Comparison of ENCODE assay signal across 26 mouse cellular contexts in genomic region chr9:63051631-63052030, GRCm38 (mm10).
DNase-seq lines count a peak whose midpoint lies in the region; ATAC-seq and TF ChIP-seq lines count a peak whose summit lies in the region.
"Had no signal": no experiment of that assay in that cellular context is flagged by ENCODE, and none has a peak within 500 bp of the region (broad histone marks: within the 10 kb centered on the region; RNA-seq: fewer than 3 reads in every experiment).

No protein-coding gene starts in this region.

- H3K4me2 ChIP-seq in limb, embryonic 14.5 days (replicated peaks; ENCODE audit: low read depth, low read length, severe bottlenecking), result no peak overlapping the region
- H3K4me2 ChIP-seq in embryonic facial prominence, embryonic 12.5 days (replicated peaks), result no peak overlapping the region
- H3K4me2 ChIP-seq in embryonic facial prominence, embryonic 15.5 days (replicated peaks), result no peak overlapping the region
- H3K4me2 ChIP-seq: heart, embryonic 11.5 days; hindbrain, embryonic 13.5 days; intestine, embryonic 15.5 days had no signal

- H3K4me1 ChIP-seq in limb, embryonic 14.5 days (ENCODE audit: control insufficient read depth, insufficient read depth, low read length), result no peaks in the 10 kb centered on the region
- H3K4me1 ChIP-seq in limb, embryonic 10.5 days, result no peaks in the 10 kb centered on the region
- H3K4me1 ChIP-seq in embryonic facial prominence, embryonic 12.5 days, result no peaks in the 10 kb centered on the region
- peaks cover 8% of the 10 kb centered on the region; the same call in 1 of the 2 replicates for H3K4me1 ChIP-seq in embryonic facial prominence, embryonic 15.5 days
- H3K4me1 ChIP-seq: hindbrain, embryonic 13.5 days; intestine, embryonic 15.5 days had no signal

- no peaks in the 10 kb centered on the region for H3K27me3 ChIP-seq in limb, embryonic 14.5 days (ENCODE audit: control insufficient read depth, insufficient read depth, low read length)
- no peaks in the 10 kb centered on the region for H3K27me3 ChIP-seq in limb, embryonic 10.5 days (ENCODE audit: low read depth, poor library complexity, severe bottlenecking)
- H3K27me3 ChIP-seq in embryonic facial prominence, embryonic 12.5 days, result no peaks in the 10 kb centered on the region
- H3K27me3 ChIP-seq in embryonic facial prominence, embryonic 15.5 days, result no peaks in the 10 kb centered on the region
- H3K27me3 ChIP-seq: CH12.LX; hindbrain, embryonic 13.5 days; intestine, embryonic 15.5 days had no signal

- WGBS in limb, embryonic 14.5 days, result 52% methylated on average over 4 of the region's 4 CpGs
- 89% methylated on average over 4 of the region's 4 CpGs for WGBS in limb, embryonic 10.5 days
- 35% methylated on average over 4 of the region's 4 CpGs for WGBS in embryonic facial prominence, embryonic 12.5 days
- 27% methylated on average over 4 of the region's 4 CpGs for WGBS in embryonic facial prominence, embryonic 15.5 days

- no peaks in the 10 kb centered on the region for H3K9me3 ChIP-seq in limb, embryonic 14.5 days (ENCODE audit: control insufficient read depth, low read length)
- no peaks in the 10 kb centered on the region for H3K9me3 ChIP-seq in limb, embryonic 10.5 days (replicated peaks)
- H3K9me3 ChIP-seq in embryonic facial prominence, embryonic 12.5 days, result no peaks in the 10 kb centered on the region
- no peaks in the 10 kb centered on the region for H3K9me3 ChIP-seq in embryonic facial prominence, embryonic 15.5 days (replicated peaks)
- H3K9me3 ChIP-seq: G1E; hindbrain, embryonic 13.5 days; intestine, embryonic 15.5 days had no signal

- H3K27ac ChIP-seq in limb, embryonic 14.5 days (replicated peaks; ENCODE audit: low read depth, low read length), result no peak overlapping the region
- H3K27ac ChIP-seq in limb, embryonic 10.5 days, result no peak overlapping the region
- peak overlapping the region; percentile 41; the same call in 1 of the 2 replicates for H3K27ac ChIP-seq in embryonic facial prominence, embryonic 12.5 days
- H3K27ac ChIP-seq in embryonic facial prominence, embryonic 15.5 days (replicated peaks), result peak overlapping the region; percentile 76
- H3K27ac ChIP-seq: gastrocnemius, adult 2 months; hindbrain, embryonic 13.5 days; intestine, embryonic 15.5 days had no signal

- no peak overlapping the region for H3K9ac ChIP-seq in limb, embryonic 14.5 days (ENCODE audit: low read depth, low read length, severe bottlenecking)
- no peak overlapping the region for H3K9ac ChIP-seq in embryonic facial prominence, embryonic 12.5 days
- H3K9ac ChIP-seq in embryonic facial prominence, embryonic 15.5 days, result no peak overlapping the region
- H3K9ac ChIP-seq: forebrain, postnatal 0 days; hindbrain, embryonic 13.5 days; intestine, embryonic 15.5 days had no signal

- no peak for TF ChIP-seq POLR2A in limb, embryonic 14.5 days (IDR thresholded peaks at IDR 0.05; ENCODE audit: borderline replicate concordance, extremely low read depth, insufficient read depth, insufficient read length)

- H3K4me3 ChIP-seq in limb, embryonic 14.5 days (replicated peaks; ENCODE audit: low read length), result no peak overlapping the region
- H3K4me3 ChIP-seq in limb, embryonic 10.5 days, result no peak overlapping the region
- no peak overlapping the region for H3K4me3 ChIP-seq in embryonic facial prominence, embryonic 12.5 days
- H3K4me3 ChIP-seq in embryonic facial prominence, embryonic 15.5 days (replicated peaks), result no peak overlapping the region
- H3K4me3 ChIP-seq: gastrocnemius, adult 2 months; hindbrain, embryonic 13.5 days; intestine, embryonic 15.5 days had no signal

- intact Hi-C loops in left cerebral cortex, postnatal 14 days (cut with DNase I), result no loop called here

- ATAC-seq in limb, embryonic 14.5 days (ENCODE audit: low FRiP score, low read depth), result no peak
- no peak for ATAC-seq in embryonic facial prominence, embryonic 12.5 days (ENCODE audit: insufficient number of reproducible peaks, insufficient read depth, low FRiP score, low TSS enrichment)
- peak; percentile 43; the same call in 1 of the 2 replicates for ATAC-seq in embryonic facial prominence, embryonic 15.5 days (ENCODE audit: insufficient number of reproducible peaks, low FRiP score, low TSS enrichment, low read depth)
- ATAC-seq: forebrain, embryonic 14.5 days; forebrain, postnatal 0 days; hindbrain, embryonic 16.5 days; intestine, embryonic 15.5 days had no signal

- no peaks in the 10 kb centered on the region for H3K36me3 ChIP-seq in limb, embryonic 14.5 days (ENCODE audit: control insufficient read depth, insufficient read depth, low read length)
- no peaks in the 10 kb centered on the region for H3K36me3 ChIP-seq in limb, embryonic 10.5 days
- H3K36me3 ChIP-seq in embryonic facial prominence, embryonic 12.5 days, result no peaks in the 10 kb centered on the region
- H3K36me3 ChIP-seq in embryonic facial prominence, embryonic 15.5 days, result no peaks in the 10 kb centered on the region
- H3K36me3 ChIP-seq: G1E; hindbrain, embryonic 13.5 days; intestine, embryonic 15.5 days had no signal

- DNase-seq in limb, embryonic 14.5 days (ENCODE audit: low spot score), result peak; percentile 65
- no peak for DNase-seq in limb, embryonic 10.5 days (ENCODE audit: low spot score)
- DNase-seq in cerebellum, postnatal 14 days, result no peak
- no peak for DNase-seq in left cerebral cortex, postnatal 14 days (ENCODE audit: low spot score in 2 of 2)
- no peak for DNase-seq in spleen, postnatal 14 days (ENCODE audit: low spot score in 2 of 2)
- DNase-seq: adrenal gland, adult 2 months; adrenal gland, postnatal 14 days; cerebellum, adult 11 months; cerebellum, adult 2 months; cerebellum, adult 9-11 months; cerebellum, postnatal 36 days; embryo, embryonic 11 days; forebrain, postnatal 0 days; gastrocnemius, adult 2 months; gastrocnemius, postnatal 14 days; heart, adult 11 months; kidney, adult 11 months had no signal

Comparison
In these comparisons a context has a peak if more than half of its experiments do, and no peak if none do; other contexts are left out.
1. H3K27ac ChIP-seq: peak in embryonic facial prominence, embryonic 12.5 days (single experiment) and embryonic facial prominence, embryonic 15.5 days (single experiment); none in limb, embryonic 14.5 days (single experiment) and limb, embryonic 10.5 days (single experiment).